Mouse (Mus musculus) liver, postnatal 0 days (tissue): ENCODE results near the gene Selenof.

Experiments used
- CTCF ChIP-seq: sonication (generic); IDR thresholded peaks from 2 replicates; pipeline ENCODE4 v1.5.1; 2016; ENCODE audit warnings: antibody characterized with exemption, low read depth
- EP300 ChIP-seq: IDR thresholded peaks from 2 replicates; pipeline ENCODE4 v1.6.1; 2016; ENCODE audit warnings: antibody characterized with exemption, low read depth, mild to moderate bottlenecking

DNA sequence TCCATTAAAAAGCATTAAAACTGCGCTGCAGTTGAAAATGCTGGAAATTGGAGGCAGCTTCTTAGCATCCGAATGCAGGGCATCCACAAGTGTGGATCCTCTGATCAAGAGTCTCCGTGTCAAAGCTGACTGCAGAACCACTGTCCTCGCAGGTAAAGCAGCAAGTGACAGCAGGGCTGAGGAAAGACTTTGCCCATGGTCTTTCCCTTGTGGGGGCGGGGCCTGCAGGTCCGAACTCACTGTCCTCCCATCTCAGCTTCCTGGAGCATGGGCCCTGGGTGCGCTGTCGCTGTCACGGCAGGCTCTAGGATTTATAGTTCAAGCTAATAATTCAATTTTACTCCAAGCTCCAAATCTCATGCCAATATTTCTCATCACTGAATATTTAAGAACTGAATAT lies 15.6 kb upstream of the Selenof start:
- TF ChIP-seq CTCF (no peak), EP300 (no peak)
